Mouse (Mus musculus) thymus, postnatal 14 days (tissue): ENCODE results near the gene Pan2.
"Not testable (repeated sequence)": the region's sequence is repeated elsewhere in the genome, so short reads cannot be mapped to it uniquely, and the experiment has no call there.

Experiments
- DNase-seq: peaks from one replicate; pipeline ENCODE4 v3.0.0; 2021

Gene Pan2

GRCm38 (mm10) chr10:128303126-128304021 is at the start of gene Pan2:
Gene Pan2, plus strand, starts transcription at chr10:128303335.
- DNase-seq = peak; percentile 99

- DNase-seq = no peak
These were observed 49.4 kb upstream of the Pan2 start, which contains the start of gene Apon for GRCm38 (mm10) chr10:128253677-128254255. Gene Apon, plus strand, starts transcription at chr10:128254096.

- no peak for DNase-seq
These were observed 47.2 kb upstream of the Pan2 start for GRCm38 (mm10) chr10:128255925-128256324.

GRCm38 (mm10) chr10:128256328-128256727 is 46.8 kb upstream of the Pan2 start:
- no peak for DNase-seq

GRCm38 (mm10) chr10:128258953-128259352 is 44.2 kb upstream of the Pan2 start:
- peak; percentile 37 for DNase-seq

- peak; percentile 25 for DNase-seq
These were observed 43.2 kb upstream of the Pan2 start for GRCm38 (mm10) chr10:128259946-128260345.

GRCm38 (mm10) chr10:128260376-128260775 is 42.8 kb upstream of the Pan2 start:
- not testable (repeated sequence) for DNase-seq

GRCm38 (mm10) chr10:128262300-128262699 is 40.8 kb upstream of the Pan2 start:
- DNase-seq = no peak

GRCm38 (mm10) chr10:128263393-128264310 is 39.5 kb upstream of the Pan2 start:
- no peak for DNase-seq

- no peak for DNase-seq
These were observed 34.8 kb upstream of the Pan2 start, which contains the start of gene Apof for GRCm38 (mm10) chr10:128268371-128268770. Gene Apof, plus strand, starts transcription at chr10:128268671.

GRCm38 (mm10) chr10:128269206-128269910 is 33.8 kb upstream of the Pan2 start:
- no peak for DNase-seq

GRCm38 (mm10) chr10:128270287-128270841 is 32.8 kb upstream of the Pan2 start, which contains the start of gene Stat2:
Gene Stat2, plus strand, starts transcription at chr10:128270559.
- DNase-seq = peak; percentile 95

GRCm38 (mm10) chr10:128270866-128271265 is 32.3 kb upstream of the Pan2 start:
- no peak for DNase-seq

GRCm38 (mm10) chr10:128271883-128272282 is 31.3 kb upstream of the Pan2 start:
- no peak for DNase-seq

GRCm38 (mm10) chr10:128272819-128273439 is 30.2 kb upstream of the Pan2 start:
- DNase-seq = not testable (repeated sequence)

GRCm38 (mm10) chr10:128275374-128275773 is 27.8 kb upstream of the Pan2 start:
- DNase-seq = not testable (repeated sequence)

- no peak for DNase-seq
These were observed 25.0 kb upstream of the Pan2 start for GRCm38 (mm10) chr10:128278158-128278557.

- no peak for DNase-seq
These were observed 22.2 kb upstream of the Pan2 start for GRCm38 (mm10) chr10:128280943-128281342.

- DNase-seq = no peak
These were observed 21.5 kb upstream of the Pan2 start for GRCm38 (mm10) chr10:128281682-128282081.

- no peak for DNase-seq
These were observed 20.2 kb upstream of the Pan2 start for GRCm38 (mm10) chr10:128282886-128283450.
